Mouse (Mus musculus): ENCODE measurements around the gene Tmem266. TPM values are rescaled to one million over a fixed set of nuclear protein-coding genes. Genes with fewer than 3 reads are reported as not detected.

Tmem266 gene
- polyA plus RNA-seq, 1 experiment from 2014 or later, result 3.2 TPM

- no peaks in the 10 kb centered on the region for H3K36me3 ChIP-seq
- H3K4me3 ChIP-seq (replicated peaks), result no peak overlapping the region
- no peak overlapping the region for H3K27ac ChIP-seq
- 68% methylated on average over 12 of the region's 12 CpGs for WGBS
- no peak overlapping the region for H3K9ac ChIP-seq (replicated peaks)
- H3K4me1 ChIP-seq (replicated peaks), result no peaks in the 10 kb centered on the region
- no peak for ATAC-seq
- H3K4me2 ChIP-seq (replicated peaks), result no peak overlapping the region
- H3K27me3 ChIP-seq, result no peaks in the 10 kb centered on the region
- H3K9me3 ChIP-seq, result no peaks in the 10 kb centered on the region
These were observed 13.0 kb upstream of the Tmem266 start for GRCm38 (mm10) chr9:55313619-55314261.

DNA sequence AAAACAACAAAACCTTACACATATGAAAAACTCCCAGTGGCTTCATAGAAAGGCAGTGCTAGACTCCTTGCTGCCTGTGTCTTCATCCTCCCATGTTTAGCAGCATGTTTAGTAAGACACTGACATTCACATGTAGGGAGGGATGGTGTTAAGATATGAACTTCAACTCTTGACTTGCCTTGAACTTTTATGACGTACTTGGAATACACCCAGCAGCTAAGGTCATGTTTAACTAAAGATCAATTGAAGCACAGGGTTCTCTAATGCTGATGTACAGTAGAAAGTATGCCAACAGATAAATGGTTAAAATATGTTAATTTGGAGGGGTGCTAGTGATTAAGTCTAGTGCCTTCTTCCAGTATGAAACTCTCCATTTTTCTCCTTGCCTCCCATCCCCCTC is 4.1 kb upstream of the Tmem266 start:
- H3K36me3 ChIP-seq, result no peaks in the 10 kb centered on the region
- H3K4me3 ChIP-seq (replicated peaks), result no peak overlapping the region
- H3K4me1 ChIP-seq (replicated peaks), result peaks cover 11% of the 10 kb centered on the region
- H3K9ac ChIP-seq (replicated peaks), result no peak overlapping the region
- no peak overlapping the region for H3K4me2 ChIP-seq (replicated peaks)
- no peak overlapping the region for H3K27ac ChIP-seq
- WGBS, result 91% methylated on average over 1 of the region's 1 CpGs
- ATAC-seq, result no peak
- H3K27me3 ChIP-seq, result peaks cover 21% of the 10 kb centered on the region
- no peaks in the 10 kb centered on the region for H3K9me3 ChIP-seq

GRCm38 (mm10) chr9:55324085-55324484 is 2.6 kb upstream of the Tmem266 start:
- Histone ChIP-seq H3K9ac (replicated peaks) (no peak overlapping the region), H3K27me3 (peaks cover 31% of the 10 kb centered on the region), H3K27ac (no peak overlapping the region), H3K4me2 (replicated peaks) (no peak overlapping the region), H3K36me3 (no peaks in the 10 kb centered on the region), H3K4me3 (replicated peaks) (no peak overlapping the region), H3K4me1 (replicated peaks) (peaks cover 17% of the 10 kb centered on the region), H3K9me3 (no peaks in the 10 kb centered on the region)
- 61% methylated on average over 8 of the region's 8 CpGs for WGBS
- no peak for ATAC-seq

DNA sequence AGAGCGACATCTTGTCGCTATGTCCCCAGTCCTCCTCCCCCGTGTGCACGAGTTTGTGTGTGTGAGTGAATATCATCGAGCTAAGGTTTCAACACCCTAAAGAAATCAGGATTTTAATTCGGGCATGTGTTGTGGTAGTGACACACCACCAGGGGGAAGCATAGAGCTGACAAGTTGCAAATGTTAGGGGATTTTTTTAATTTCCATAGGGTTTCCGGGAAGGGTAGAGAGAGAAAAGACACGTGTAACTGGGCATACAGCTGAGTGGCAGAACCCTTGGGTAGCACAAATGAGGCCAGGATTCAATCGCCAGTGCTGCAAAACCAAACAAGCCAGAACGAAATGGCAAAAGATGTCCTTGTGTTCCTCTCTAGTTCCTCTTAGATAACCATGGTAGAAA is 2.2 kb upstream of the Tmem266 start:
- Histone ChIP-seq H3K27me3 (peaks cover 35% of the 10 kb centered on the region), H3K4me2 (replicated peaks) (no peak overlapping the region), H3K27ac (no peak overlapping the region), H3K9me3 (no peaks in the 10 kb centered on the region), H3K4me3 (replicated peaks) (no peak overlapping the region), H3K36me3 (no peaks in the 10 kb centered on the region), H3K9ac (replicated peaks) (no peak overlapping the region), H3K4me1 (replicated peaks) (peaks cover 17% of the 10 kb centered on the region)
- ATAC-seq, result no peak
- WGBS, result 53% methylated on average over 10 of the region's 10 CpGs

- Histone ChIP-seq H3K4me3 (replicated peaks) (no peak overlapping the region), H3K9ac (replicated peaks) (no peak overlapping the region), H3K4me2 (replicated peaks) (no peak overlapping the region), H3K36me3 (no peaks in the 10 kb centered on the region), H3K4me1 (replicated peaks) (peaks cover 17% of the 10 kb centered on the region), H3K27ac (no peak overlapping the region), H3K27me3 (peaks cover 37% of the 10 kb centered on the region), H3K9me3 (no peaks in the 10 kb centered on the region)
- whole genome bisulfite sequencing, result 21% methylated on average over 1 of the region's 1 CpGs
- ATAC-seq, result no peak
These were observed 1.7 kb upstream of the Tmem266 start for GRCm38 (mm10) chr9:55325061-55325460.

DNA sequence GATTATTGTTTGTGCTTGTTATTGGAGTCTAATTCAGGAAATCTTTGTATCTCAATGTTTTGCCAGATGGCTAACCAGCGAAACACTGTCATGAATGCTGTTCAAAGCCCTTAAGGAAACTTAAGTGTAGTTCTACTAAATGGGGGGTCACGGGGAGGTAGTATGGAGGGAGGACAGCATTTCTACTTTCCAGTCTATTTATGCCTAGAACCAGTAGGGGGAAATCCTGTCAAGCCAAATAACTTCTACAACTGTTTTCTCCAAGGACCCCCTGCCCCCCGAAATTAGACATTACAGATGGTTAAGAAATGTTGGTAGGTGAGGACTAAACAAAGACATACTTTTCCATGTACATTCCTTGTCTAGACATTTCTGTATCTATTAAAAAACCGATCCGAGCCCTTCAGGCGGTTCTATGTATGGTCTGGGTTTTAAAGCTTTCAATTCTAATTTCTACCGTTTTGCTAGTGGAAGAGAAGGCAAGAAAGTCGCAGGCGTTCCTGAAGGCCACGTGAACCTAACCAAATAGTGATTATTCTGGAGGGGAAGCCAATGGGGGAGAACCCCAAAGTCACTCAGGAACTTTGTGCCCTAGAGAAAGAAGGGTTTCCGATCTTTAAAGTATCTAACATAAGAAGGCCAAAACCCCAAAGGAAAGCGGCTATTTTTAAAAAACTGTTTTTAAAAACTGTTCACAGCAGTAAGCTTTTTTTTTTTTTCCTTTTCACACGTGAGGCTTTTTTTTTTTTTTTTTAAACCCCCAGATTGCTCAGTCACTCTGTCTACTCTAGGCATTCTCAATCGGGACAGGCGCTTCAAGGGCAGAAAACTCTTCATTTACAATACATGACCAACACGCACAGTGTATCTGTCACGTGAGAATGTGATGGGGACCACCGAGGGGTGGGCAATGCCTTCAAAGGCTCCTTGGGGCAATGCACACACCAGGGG is 874 bp upstream of the Tmem266 start:
- Histone ChIP-seq H3K4me2 (replicated peaks) (peak overlapping the region; percentile 72), H3K27ac (peak overlapping the region; percentile 74), H3K4me1 (replicated peaks) (peaks cover 17% of the 10 kb centered on the region), H3K4me3 (replicated peaks) (peak overlapping the region; percentile 73), H3K27me3 (peaks cover 42% of the 10 kb centered on the region), H3K36me3 (no peaks in the 10 kb centered on the region), H3K9me3 (no peaks in the 10 kb centered on the region), H3K9ac (replicated peaks) (peak overlapping the region; percentile 84)
- 17% methylated on average over 18 of the region's 18 CpGs for WGBS
- no peak for ATAC-seq

- no peaks in the 10 kb centered on the region for H3K36me3 ChIP-seq
- peak overlapping the region; percentile 84 for H3K9ac ChIP-seq (replicated peaks)
- under 1% methylated on average over 13 of the region's 13 CpGs for WGBS
- peaks cover 17% of the 10 kb centered on the region for H3K4me1 ChIP-seq (replicated peaks)
- H3K4me2 ChIP-seq (replicated peaks), result peak overlapping the region; percentile 72
- H3K27me3 ChIP-seq, result peaks cover 42% of the 10 kb centered on the region
- H3K27ac ChIP-seq, result peak overlapping the region; percentile 74
- no peak; the same call in 1 of the 2 replicates for ATAC-seq
- H3K9me3 ChIP-seq, result no peaks in the 10 kb centered on the region
- peak overlapping the region; percentile 73 for H3K4me3 ChIP-seq (replicated peaks)
These were observed 512 bp downstream of the Tmem266 start for GRCm38 (mm10) chr9:55327234-55327615.

DNA sequence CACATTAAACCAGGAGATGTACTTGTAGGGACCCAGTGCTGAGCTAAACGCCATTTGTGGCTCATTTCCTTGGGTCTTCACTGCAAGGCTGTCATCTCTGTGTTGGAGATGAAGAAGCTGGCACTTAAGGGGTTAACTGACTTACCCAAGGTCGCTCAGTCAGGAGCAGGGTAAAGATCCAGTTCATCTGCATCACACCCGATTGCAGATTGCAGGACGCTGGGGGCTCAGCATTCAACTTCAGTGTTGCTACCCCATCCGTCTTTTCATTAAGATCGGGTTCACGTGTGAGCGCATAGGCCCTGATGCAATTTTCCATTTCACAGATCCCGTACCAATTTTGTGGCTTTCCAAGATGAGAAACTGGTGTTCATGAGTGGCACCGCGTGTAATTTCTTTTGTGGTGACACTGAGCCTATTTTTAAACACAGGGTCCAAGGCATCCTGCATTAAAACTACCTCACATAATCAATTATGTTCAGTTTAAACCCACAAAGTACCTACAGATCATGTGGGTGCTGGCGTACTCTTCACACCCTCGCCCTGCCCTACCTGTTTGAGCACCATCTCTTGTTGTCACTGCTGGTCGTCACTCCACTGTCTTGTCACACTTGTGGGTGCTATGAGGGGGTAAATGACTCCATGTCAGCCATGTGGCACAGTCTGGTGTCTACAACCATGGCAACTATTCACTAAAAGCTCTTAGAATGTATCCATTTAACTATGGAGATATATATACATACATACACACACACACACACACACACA is 1.6 kb downstream of the Tmem266 start:
- Histone ChIP-seq H3K4me2 (replicated peaks) (peak overlapping the region; percentile 72), H3K4me3 (replicated peaks) (peak overlapping the region; percentile 6; the same call in 1 of the 2 replicates), H3K9me3 (no peaks in the 10 kb centered on the region), H3K4me1 (replicated peaks) (peaks cover 26% of the 10 kb centered on the region), H3K27ac (no peak overlapping the region), H3K36me3 (no peaks in the 10 kb centered on the region), H3K27me3 (peaks cover 42% of the 10 kb centered on the region), H3K9ac (replicated peaks) (no peak overlapping the region)
- ATAC-seq, result no peak
- WGBS, result 23% methylated on average over 14 of the region's 14 CpGs

DNA sequence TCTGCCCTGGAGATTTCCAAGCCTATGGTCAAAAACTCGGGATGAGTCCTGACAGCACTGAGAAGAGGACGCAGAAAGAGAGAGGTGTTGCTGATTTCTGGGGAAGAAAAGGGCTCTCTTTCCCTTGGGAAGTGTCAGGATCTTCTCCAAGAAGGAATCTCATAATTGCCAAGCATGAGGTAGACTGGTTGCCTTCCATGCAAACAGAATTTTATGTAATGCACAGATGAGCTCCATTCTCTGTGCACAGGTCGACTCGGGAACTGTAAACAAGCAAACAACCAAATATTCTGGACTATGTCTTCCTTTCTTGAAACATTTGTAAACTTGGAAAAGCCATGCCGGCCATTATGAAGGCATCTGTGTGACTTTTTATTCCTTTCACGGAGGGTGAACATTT is 2.7 kb downstream of the Tmem266 start:
- Histone ChIP-seq H3K4me1 (replicated peaks) (peaks cover 26% of the 10 kb centered on the region), H3K4me3 (replicated peaks) (no peak overlapping the region)
- 77% methylated on average over 6 of the region's 6 CpGs for WGBS

DNA sequence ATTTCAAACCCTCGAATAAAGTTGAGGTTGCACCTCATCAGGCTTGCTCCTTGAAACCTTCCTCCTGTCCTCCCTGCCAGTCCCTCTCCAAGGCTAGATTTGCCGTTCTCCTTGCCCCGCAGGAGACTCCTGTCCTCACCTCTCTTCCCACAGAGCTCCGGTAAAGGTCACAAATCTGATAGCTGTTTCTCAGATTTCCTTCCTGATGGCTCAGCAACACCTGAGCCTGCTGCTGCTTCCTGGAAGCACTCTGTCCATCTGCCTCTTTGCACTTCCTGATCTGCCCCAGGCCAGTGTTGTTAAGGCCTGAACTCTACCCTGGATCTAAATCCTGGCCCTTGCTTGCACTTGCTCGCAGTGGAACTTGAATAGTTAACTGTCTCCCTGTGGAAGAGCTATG is 5.8 kb downstream of the Tmem266 start:
- H3K4me3 ChIP-seq (replicated peaks), result no peak overlapping the region
- ATAC-seq, result no peak
- H3K36me3 ChIP-seq, result no peaks in the 10 kb centered on the region
- no peak overlapping the region for H3K27ac ChIP-seq
- H3K9me3 ChIP-seq, result no peaks in the 10 kb centered on the region
- H3K9ac ChIP-seq (replicated peaks), result peak overlapping the region; percentile 36
- 47% methylated on average over 5 of the region's 5 CpGs for WGBS
- H3K4me2 ChIP-seq (replicated peaks), result peak overlapping the region; percentile 26
- peaks cover 21% of the 10 kb centered on the region for H3K27me3 ChIP-seq
- peaks cover 16% of the 10 kb centered on the region for H3K4me1 ChIP-seq (replicated peaks)

More for the DNA sequence above, 2.7 kb downstream of the Tmem266 start:
- no peak overlapping the region for H3K27ac ChIP-seq
- H3K9me3 ChIP-seq, result no peaks in the 10 kb centered on the region
- no peaks in the 10 kb centered on the region for H3K36me3 ChIP-seq
- H3K4me2 ChIP-seq (replicated peaks), result no peak overlapping the region
- peaks cover 35% of the 10 kb centered on the region for H3K27me3 ChIP-seq
- no peak overlapping the region for H3K9ac ChIP-seq (replicated peaks)
- no peak for ATAC-seq

GRCm38 (mm10) chr9:55332949-55333348 is 6.2 kb downstream of the Tmem266 start:
- WGBS, result 34% methylated on average over 7 of the region's 7 CpGs
- no peak overlapping the region for H3K27ac ChIP-seq
- H3K4me3 ChIP-seq (replicated peaks), result no peak overlapping the region
- peaks cover 19% of the 10 kb centered on the region for H3K27me3 ChIP-seq
- peaks cover 13% of the 10 kb centered on the region for H3K4me1 ChIP-seq (replicated peaks)
- H3K4me2 ChIP-seq (replicated peaks), result peak overlapping the region; percentile 26
- peak; percentile 55; the same call in 1 of the 2 replicates for ATAC-seq
- H3K36me3 ChIP-seq, result no peaks in the 10 kb centered on the region
- no peaks in the 10 kb centered on the region for H3K9me3 ChIP-seq
- H3K9ac ChIP-seq (replicated peaks), result peak overlapping the region; percentile 36; the same call in 1 of the 2 replicates

- no peak overlapping the region for H3K4me3 ChIP-seq (replicated peaks)
- H3K9ac ChIP-seq (replicated peaks), result no peak overlapping the region
- H3K27ac ChIP-seq, result no peak overlapping the region
- no peaks in the 10 kb centered on the region for H3K27me3 ChIP-seq
- ATAC-seq, result no peak
- H3K4me2 ChIP-seq (replicated peaks), result no peak overlapping the region
- no peaks in the 10 kb centered on the region for H3K9me3 ChIP-seq
- 84% methylated on average over 7 of the region's 7 CpGs for WGBS
- H3K36me3 ChIP-seq, result no peaks in the 10 kb centered on the region
- no peaks in the 10 kb centered on the region for H3K4me1 ChIP-seq (replicated peaks)
These were observed 17.5 kb downstream of the Tmem266 start for GRCm38 (mm10) chr9:55344165-55344564.
